Mouse (Mus musculus) embryonic facial prominence, embryonic 12.5 days (tissue): ENCODE measurements around the gene Hid1. TPM values are rescaled to one million over a fixed set of nuclear protein-coding genes. Genes with fewer than 3 reads are reported as not detected.

Experiments used
- ATAC-seq: fragments of 200-750 bp; cut with Nextera tagmentation; 2 replicates; pipeline ENCODE4 v1.8.0; 2017; ENCODE audit not compliant: insufficient number of reproducible peaks, insufficient read depth, low FRiP score, low TSS enrichment
- H3K27ac ChIP-seq: fragments of 300-500 bp; sonication (generic); 2 replicates; pipeline ENCODE4 v1.5.1; 2016; ENCODE audit warnings: mild to moderate bottlenecking
- H3K27me3 ChIP-seq: fragments of 300-500 bp; sonication (generic); 2 replicates; pipeline ENCODE4 v1.6.1; 2016; ENCODE audit warnings: mild to moderate bottlenecking, moderate library complexity
- H3K36me3 ChIP-seq: fragments of 300-500 bp; sonication (generic); 2 replicates; pipeline ENCODE4 v1.6.1; 2016; ENCODE audit warnings: mild to moderate bottlenecking
- H3K4me1 ChIP-seq: fragments of 300-500 bp; sonication (generic); 2 replicates; pipeline ENCODE4 v1.6.1; 2016
- H3K4me2 ChIP-seq: fragments of 300-500 bp; sonication (generic); replicated peaks from 2 replicates; pipeline ENCODE4 v1.6.1; 2016; ENCODE audit warnings: mild to moderate bottlenecking, moderate library complexity
- H3K4me3 ChIP-seq: fragments of 300-500 bp; sonication (generic); 2 replicates; pipeline ENCODE4 v1.5.1; 2016; ENCODE audit warnings: mild to moderate bottlenecking
- H3K9ac ChIP-seq: fragments of 300-500 bp; sonication (generic); 2 replicates; pipeline ENCODE4 v1.6.1; 2016; ENCODE audit warnings: mild to moderate bottlenecking, moderate library complexity
- H3K9me3 ChIP-seq: fragments of 300-500 bp; sonication (generic); 2 replicates; pipeline ENCODE4 v1.6.1; 2016; ENCODE audit warnings: mild to moderate bottlenecking, moderate library complexity
- WGBS: fragments of 180-500 bp; shearing (Covaris S2); methylation state at CpG from one replicate; pipeline ENCODE4 v1.1.7; 2016; 5-methylcytosine and 5-hydroxymethylcytosine counted together
- polyA plus RNA-seq: library from polyadenylated mRNA; unstranded; fragments of >200 nt; fragmentation: Nextera tagmentation; extraction: Ambion mirVana; gene quantifications from 2 replicates; pipeline ENCODE4 v1.2.1, GENCODE M21; 2016

The Hid1 gene
- polyA plus RNA-seq, 1 experiment from 2014 or later: 7.9 TPM

DNA sequence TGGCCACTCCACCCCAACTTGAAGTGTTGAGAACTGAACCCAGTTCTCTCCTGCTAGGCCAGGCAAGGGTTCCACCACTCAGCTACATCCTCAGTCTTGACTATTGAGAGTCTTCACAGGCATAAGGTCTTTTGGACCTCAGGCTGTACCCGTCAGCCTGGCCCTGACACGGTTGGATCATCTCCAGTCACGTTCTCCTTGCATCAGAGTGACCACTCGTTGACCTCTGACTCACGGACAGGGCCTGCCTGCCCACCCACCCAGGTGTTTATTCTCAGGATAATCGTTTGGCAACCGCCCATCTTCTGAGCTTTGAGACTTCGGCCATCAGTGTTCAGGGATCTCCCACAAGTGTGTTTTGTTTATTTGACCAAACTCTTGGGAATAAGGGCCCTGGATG lies 64.4 kb downstream of the Hid1 start:
- H3K27ac ChIP-seq: no peak overlapping the region
- H3K9me3 ChIP-seq: peaks cover 6% of the 10 kb centered on the region; the same call in 1 of the 2 replicates
- no peak overlapping the region for H3K4me2 ChIP-seq
- peaks cover 35% of the 10 kb centered on the region for H3K27me3 ChIP-seq
- H3K4me1 ChIP-seq: 0 out of 2 replicates have a peak, but pooled peaks cover 2% of the 10 kb centered on the region
- WGBS: 72% methylated on average over 8 of the region's 8 CpGs
- no peak for ATAC-seq
- no peak overlapping the region for H3K9ac ChIP-seq
- H3K4me3 ChIP-seq: no peak overlapping the region
- H3K36me3 ChIP-seq: no peaks in the 10 kb centered on the region

GRCm38 (mm10) chr11:115301351-115301750 lies 66.2 kb downstream of the Hid1 start:
- Histone ChIP-seq H3K9me3 (peaks cover 6% of the 10 kb centered on the region; the same call in 1 of the 2 replicates), H3K27ac (no peak overlapping the region), H3K4me3 (no peak overlapping the region), H3K9ac (no peak overlapping the region), H3K4me1 (peaks cover 8% of the 10 kb centered on the region; the same call in 1 of the 2 replicates), H3K4me2 (no peak overlapping the region), H3K36me3 (no peaks in the 10 kb centered on the region), H3K27me3 (peaks cover 39% of the 10 kb centered on the region)
- no peak for ATAC-seq
- WGBS: 88% methylated on average over 2 of the region's 2 CpGs

DNA sequence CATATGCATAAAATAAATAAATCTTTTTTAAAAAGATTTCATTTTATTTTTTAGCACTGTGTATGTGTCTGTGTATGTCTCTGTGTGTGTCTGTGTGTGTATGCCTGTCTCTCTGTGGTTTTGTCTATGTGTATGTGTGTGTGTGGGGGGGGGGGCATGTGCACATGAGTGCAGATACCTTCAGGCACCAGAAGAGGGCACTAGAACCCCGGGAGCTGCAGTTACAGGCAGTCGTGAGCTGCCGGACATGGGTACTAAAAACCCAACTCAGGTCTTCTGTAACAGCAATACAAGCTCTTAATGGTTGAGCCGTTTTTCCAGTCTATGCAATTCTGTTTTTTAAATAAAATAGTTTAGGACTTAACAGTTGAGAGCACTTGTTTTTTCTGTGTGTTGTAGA lies 66.8 kb downstream of the Hid1 start:
- Histone ChIP-seq H3K4me2 (no peak overlapping the region), H3K27me3 (peaks cover 40% of the 10 kb centered on the region)
- WGBS: 79% methylated on average over 4 of the region's 4 CpGs

DNA sequence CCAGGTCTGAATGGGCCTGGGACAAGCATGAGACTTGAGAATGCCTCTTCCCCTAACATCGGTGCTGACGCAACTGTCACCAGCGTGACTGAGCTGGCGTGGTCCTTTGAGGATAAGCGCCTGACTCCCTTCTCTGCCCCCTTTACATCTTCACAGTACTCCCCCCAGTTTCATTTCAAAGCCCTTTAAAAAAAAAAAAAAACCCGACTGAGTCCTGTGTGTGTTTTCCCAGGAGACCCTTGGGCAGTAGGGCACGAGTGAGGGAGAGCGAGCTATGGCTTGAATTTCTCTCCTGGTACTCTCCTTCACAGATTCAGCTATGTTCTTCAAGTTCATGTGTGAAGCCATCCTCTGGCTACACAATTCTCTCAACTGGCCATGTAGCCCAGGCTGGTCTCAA lies 69.4 kb downstream of the Hid1 start:
- Histone ChIP-seq H3K4me2 (no peak overlapping the region), H3K4me3 (no peak overlapping the region), H3K27me3 (peaks cover 43% of the 10 kb centered on the region), H3K9me3 (peaks cover 6% of the 10 kb centered on the region; the same call in 1 of the 2 replicates), H3K4me1 (peaks cover 8% of the 10 kb centered on the region; the same call in 1 of the 2 replicates), H3K36me3 (no peaks in the 10 kb centered on the region), H3K9ac (no peak overlapping the region), H3K27ac (no peak overlapping the region)
- WGBS: 60% methylated on average over 8 of the region's 8 CpGs
- no peak for ATAC-seq

More for the DNA sequence above, 66.8 kb downstream of the Hid1 start:
- no peak overlapping the region for H3K27ac ChIP-seq
- peaks cover 8% of the 10 kb centered on the region; the same call in 1 of the 2 replicates for H3K4me1 ChIP-seq
- H3K9ac ChIP-seq: no peak overlapping the region
- H3K36me3 ChIP-seq: no peaks in the 10 kb centered on the region
- H3K4me3 ChIP-seq: no peak overlapping the region
- ATAC-seq: no peak
- H3K9me3 ChIP-seq: peaks cover 6% of the 10 kb centered on the region; the same call in 1 of the 2 replicates

Other genes with a start within 250 kb of the Hid1 start
- 0.28 TPM in 1 of 2 replicates, not detected in the other for gene Cd300lf, start 233.8 kb downstream of the Hid1 start, polyA plus RNA-seq
- gene Slc9a3r1, start 204.4 kb downstream of the Hid1 start, polyA plus RNA-seq: 34.6 and 35.4 TPM in 2 replicates
- 10.1 and 13.4 TPM in 2 replicates for gene Tmem104, start 180.3 kb downstream of the Hid1 start, polyA plus RNA-seq
- gene Nat9, start 179.9 kb downstream of the Hid1 start, polyA plus RNA-seq: 21.8 and 23.7 TPM in 2 replicates
- 0.06 TPM in 1 of 2 replicates, not detected in the other for gene Grin2c, start 100.5 kb downstream of the Hid1 start, polyA plus RNA-seq
- gene Fdxr, start 90.7 kb downstream of the Hid1 start, polyA plus RNA-seq: 14.6 and 17.3 TPM in 2 replicates
- 0.20 and 0.28 TPM in 2 replicates for gene Fads6, start 70.1 kb downstream of the Hid1 start, polyA plus RNA-seq
- 0.19 TPM in 1 of 2 replicates, not detected in the other for gene Otop2, start 60.6 kb downstream of the Hid1 start, polyA plus RNA-seq
- gene Ush1g, start 45.7 kb downstream of the Hid1 start, polyA plus RNA-seq: 0.10 and 0.32 TPM in 2 replicates
- not detected in 2 replicates for gene Otop3, start 33.0 kb downstream of the Hid1 start, polyA plus RNA-seq
- 19.7 and 20.6 TPM in 2 replicates for gene Cdr2l, start 14.2 kb upstream of the Hid1 start, polyA plus RNA-seq
- 170 and 181 TPM in 2 replicates for gene Mrpl58, start 36.0 kb upstream of the Hid1 start, polyA plus RNA-seq
- 867 and 893 TPM in 2 replicates for gene Atp5h, start 52.2 kb upstream of the Hid1 start, polyA plus RNA-seq
- gene Kctd2, start 52.4 kb upstream of the Hid1 start, polyA plus RNA-seq: 24.5 and 26.1 TPM in 2 replicates
- gene Trim80, start 72.8 kb upstream of the Hid1 start, polyA plus RNA-seq: not detected in 2 replicates
- gene Slc16a5, start 94.7 kb upstream of the Hid1 start, polyA plus RNA-seq: 0.22 and 0.28 TPM in 2 replicates
- gene Armc7, start 107.9 kb upstream of the Hid1 start, polyA plus RNA-seq: 10.3 and 10.7 TPM in 2 replicates
- 73.7 and 80.6 TPM in 2 replicates for gene Nt5c, start 124.1 kb upstream of the Hid1 start, polyA plus RNA-seq
- 591 and 626 TPM in 2 replicates for gene Jpt1, start 146.6 kb upstream of the Hid1 start, polyA plus RNA-seq
- gene Sumo2, start 168.5 kb upstream of the Hid1 start, polyA plus RNA-seq: 1,276 and 1,289 TPM in 2 replicates
- gene Nup85, start 196.7 kb upstream of the Hid1 start, polyA plus RNA-seq: 192 and 205 TPM in 2 replicates
- 95.9 and 108 TPM in 2 replicates for gene Mrps7, start 236.2 kb upstream of the Hid1 start, polyA plus RNA-seq
- gene Gga3, start 236.3 kb upstream of the Hid1 start, polyA plus RNA-seq: 22.5 and 29.1 TPM in 2 replicates
- gene Mif4gd, start 245.2 kb upstream of the Hid1 start, polyA plus RNA-seq: 16.6 and 17.6 TPM in 2 replicates